Mouse (Mus musculus): Measurements from ENCODE around the gene Samd14. TPM values are rescaled to one million over a fixed set of nuclear protein-coding genes. Genes with fewer than 3 reads are reported as not detected.

Samd14 gene
- polyA plus RNA-seq, 1 experiment from 2014 or later, result 24.5 TPM

DNA sequence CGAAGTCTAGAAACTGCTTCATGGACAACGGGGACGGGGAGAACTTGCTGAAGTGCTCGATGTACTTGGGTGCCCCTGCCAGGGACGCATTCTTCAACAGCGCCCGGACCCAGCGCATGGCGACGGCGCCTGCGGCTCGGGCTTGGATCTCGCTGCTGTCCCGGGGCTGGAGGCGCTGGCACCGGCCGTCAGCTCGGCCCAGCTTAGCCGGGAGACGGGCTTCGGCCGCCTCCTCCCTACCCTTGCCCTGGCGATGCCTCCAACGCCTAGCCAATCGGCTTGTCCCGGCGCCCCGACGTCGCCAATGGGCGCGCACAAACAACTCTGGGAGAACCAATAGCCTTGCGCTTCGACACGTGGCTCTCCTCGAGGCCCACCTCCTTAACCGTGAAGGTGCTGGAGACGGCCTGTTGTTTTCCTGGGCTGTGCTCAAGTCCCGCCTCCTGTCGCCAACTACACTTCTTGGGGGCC, 31.5 kb downstream of the Samd14 start, which contains the start of gene Pdk2:
Gene Pdk2 (minus strand): TSS at position 216 of the 471 bp plus-strand sequence.
- 0% methylated on average over 41 of the region's 41 CpGs for WGBS
- H3K27ac ChIP-seq (ENCODE audit: low read depth), result peak within 1 kb of the TSS; percentile 73
- TF ChIP-seq CTCF (IDR thresholded peaks at IDR 0.05; ENCODE audit: low read depth), result no peak

GRCm38 (mm10) chr11:95042096-95042495, 32.4 kb downstream of the Samd14 start:
- Histone ChIP-seq H3K9me3 (ENCODE audit: low read depth, low read length) (no peaks in the 10 kb centered on the region), H3K27ac (ENCODE audit: low read depth) (no peak overlapping the region), H3K4me3 (ENCODE audit: low read depth, low read length) (peak overlapping the region; percentile 77), H3K9ac (peak overlapping the region; percentile 44; the same call in 1 of the 2 replicates), H3K4me1 (ENCODE audit: insufficient read depth) (peaks cover 7% of the 10 kb centered on the region; the same call in 1 of the 2 replicates), H3K36me3 (ENCODE audit: insufficient read depth) (peaks cover 14% of the 10 kb centered on the region; the same call in 1 of the 2 replicates), H3K4me2 (peak overlapping the region; percentile 93), H3K27me3 (ENCODE audit: insufficient read depth, low read length) (no peaks in the 10 kb centered on the region)
- WGBS, result 1% methylated on average over 11 of the region's 11 CpGs
- TF ChIP-seq CTCF (IDR thresholded peaks at IDR 0.05; ENCODE audit: low read depth), result peak; percentile 81
- ATAC-seq (ENCODE audit: insufficient read depth) (peak; percentile 16; the same call in 1 of the 2 replicates), DNase-seq (peak; percentile 94)

More for the DNA sequence above, 31.5 kb downstream of the Samd14 start, which contains the start of gene Pdk2:
- Histone ChIP-seq H3K4me1 (ENCODE audit: insufficient read depth) (peaks cover 7% of the 10 kb centered on the region; the same call in 1 of the 2 replicates), H3K9me3 (ENCODE audit: low read depth, low read length) (no peaks in the 10 kb centered on the region), H3K36me3 (ENCODE audit: insufficient read depth) (peaks cover 9% of the 10 kb centered on the region; the same call in 1 of the 2 replicates), H3K9ac (peak within 1 kb of the TSS; percentile 73), H3K27me3 (ENCODE audit: insufficient read depth, low read length) (no peaks in the 10 kb centered on the region), H3K4me2 (peak within 1 kb of the TSS; percentile 93), H3K4me3 (ENCODE audit: low read depth, low read length) (peak within 1 kb of the TSS; percentile 77)
- DNase-seq (peak; percentile 98), ATAC-seq (ENCODE audit: insufficient read depth) (peak; percentile 97)

GRCm38 (mm10) chr11:95043060-95043459, 33.4 kb downstream of the Samd14 start:
- no peak for DNase-seq
- peaks cover 7% of the 10 kb centered on the region; the same call in 1 of the 2 replicates for H3K4me1 ChIP-seq (ENCODE audit: insufficient read depth)
- H3K9ac ChIP-seq, result no peak overlapping the region
- H3K9me3 ChIP-seq (ENCODE audit: low read depth, low read length), result no peaks in the 10 kb centered on the region
- no peak for ATAC-seq (ENCODE audit: insufficient read depth)
- peaks cover 14% of the 10 kb centered on the region; the same call in 1 of the 2 replicates for H3K36me3 ChIP-seq (ENCODE audit: insufficient read depth)
- WGBS, result 84% methylated on average over 4 of the region's 4 CpGs
- H3K27ac ChIP-seq (ENCODE audit: low read depth), result no peak overlapping the region
- TF ChIP-seq CTCF (IDR thresholded peaks at IDR 0.05; ENCODE audit: low read depth), result no peak
- no peaks in the 10 kb centered on the region for H3K27me3 ChIP-seq (ENCODE audit: insufficient read depth, low read length)
- H3K4me2 ChIP-seq, result no peak overlapping the region
- no peak overlapping the region for H3K4me3 ChIP-seq (ENCODE audit: low read depth, low read length)

- Histone ChIP-seq H3K4me1 (ENCODE audit: insufficient read depth) (peaks cover 7% of the 10 kb centered on the region; the same call in 1 of the 2 replicates), H3K27ac (ENCODE audit: low read depth) (no peak overlapping the region), H3K4me2 (no peak overlapping the region), H3K27me3 (ENCODE audit: insufficient read depth, low read length) (no peaks in the 10 kb centered on the region), H3K9me3 (ENCODE audit: low read depth, low read length) (no peaks in the 10 kb centered on the region), H3K4me3 (ENCODE audit: low read depth, low read length) (no peak overlapping the region), H3K36me3 (ENCODE audit: insufficient read depth) (peaks cover 14% of the 10 kb centered on the region; the same call in 1 of the 2 replicates), H3K9ac (no peak overlapping the region)
- ATAC-seq (ENCODE audit: insufficient read depth), result no peak
- DNase-seq, result no peak
- TF ChIP-seq CTCF (IDR thresholded peaks at IDR 0.05; ENCODE audit: low read depth), result no peak
- WGBS, result 49% methylated on average over 7 of the region's 7 CpGs
Measured at GRCm38 (mm10) chr11:95043608-95044007, 33.9 kb downstream of the Samd14 start.

GRCm38 (mm10) chr11:95044185-95044870, 34.6 kb downstream of the Samd14 start:
- H3K27ac ChIP-seq (ENCODE audit: low read depth), result no peak overlapping the region

DNA sequence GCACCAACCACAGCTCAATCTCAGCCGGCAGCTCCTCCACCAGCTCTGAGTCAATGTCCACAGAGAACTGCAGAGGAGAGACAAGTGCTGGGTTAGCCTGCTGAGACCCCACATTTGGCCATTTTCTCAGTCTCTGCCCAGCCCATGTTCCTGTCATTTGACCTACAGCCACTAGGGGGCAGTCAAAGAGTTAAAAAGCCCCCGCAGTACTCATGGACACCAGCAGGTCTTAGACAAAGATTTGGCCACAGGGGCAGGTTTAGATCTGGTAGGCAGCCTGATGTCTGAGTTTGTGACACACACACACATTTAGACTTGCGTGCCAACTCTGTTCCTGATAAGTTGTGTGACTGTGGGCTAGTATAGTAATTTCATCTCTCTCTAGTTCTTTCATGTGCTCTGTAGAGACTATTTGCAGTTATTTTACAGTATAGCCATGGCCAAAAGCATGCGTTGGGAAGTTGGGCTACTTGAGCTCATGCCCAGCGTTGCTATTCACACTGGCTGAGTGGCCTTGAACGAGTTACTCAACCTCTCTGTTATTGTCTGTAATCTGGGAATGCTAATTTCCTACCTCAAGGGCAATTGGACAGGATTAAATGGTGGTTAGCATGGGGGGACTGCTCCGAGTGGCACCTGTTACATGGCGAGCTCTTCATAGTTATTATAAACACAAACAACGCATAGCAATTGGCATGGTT, 37.5 kb downstream of the Samd14 start:
- Histone ChIP-seq H3K27me3 (ENCODE audit: insufficient read depth, low read length) (no peaks in the 10 kb centered on the region), H3K4me2 (no peak overlapping the region), H3K27ac (ENCODE audit: low read depth) (no peak overlapping the region), H3K9ac (no peak overlapping the region), H3K4me1 (ENCODE audit: insufficient read depth) (no peaks in the 10 kb centered on the region), H3K4me3 (ENCODE audit: low read depth, low read length) (no peak overlapping the region), H3K9me3 (ENCODE audit: low read depth, low read length) (no peaks in the 10 kb centered on the region), H3K36me3 (ENCODE audit: insufficient read depth) (peaks cover 22% of the 10 kb centered on the region; the same call in 1 of the 2 replicates)
- ATAC-seq (ENCODE audit: insufficient read depth) (peak; percentile 70), DNase-seq (peak; percentile 89)
- peak; percentile 98 for TF ChIP-seq CTCF (IDR thresholded peaks at IDR 0.05; ENCODE audit: low read depth)
- 52% methylated on average over 9 of the region's 9 CpGs for WGBS

More at GRCm38 (mm10) chr11:95044185-95044870, 34.6 kb downstream of the Samd14 start:
- no peak for TF ChIP-seq CTCF (IDR thresholded peaks at IDR 0.05; ENCODE audit: low read depth)
- Histone ChIP-seq H3K36me3 (ENCODE audit: insufficient read depth) (peaks cover 12% of the 10 kb centered on the region; the same call in 1 of the 2 replicates), H3K4me1 (ENCODE audit: insufficient read depth) (peaks cover 7% of the 10 kb centered on the region; the same call in 1 of the 2 replicates), H3K9me3 (ENCODE audit: low read depth, low read length) (no peaks in the 10 kb centered on the region), H3K9ac (no peak overlapping the region), H3K4me3 (ENCODE audit: low read depth, low read length) (no peak overlapping the region), H3K27me3 (ENCODE audit: insufficient read depth, low read length) (no peaks in the 10 kb centered on the region), H3K4me2 (no peak overlapping the region)
- DNase-seq (no peak), ATAC-seq (ENCODE audit: insufficient read depth) (no peak)
- WGBS, result 44% methylated on average over 13 of the region's 13 CpGs
